Mouse (Mus musculus) liver, postnatal 0 days (tissue): ENCODE data around the gene Nfe2l2. TPM values are rescaled to one million over a fixed set of nuclear protein-coding genes. Genes with fewer than 3 reads are reported as not detected.
A peak's percentile ranks its signal among the peaks of the same experiment; 100 is the strongest.
"Not testable (repeated sequence)": the region's sequence is repeated elsewhere in the genome, so short reads cannot be mapped to it uniquely, and the experiment has no call there.

Source experiments
- ATAC-seq: fragments of 200-750 bp; cut with Nextera tagmentation; 2 replicates; pipeline ENCODE4 v1.8.0; 2017; ENCODE audit warnings: mild to moderate bottlenecking, moderate library complexity
- DNase-seq: peaks from one replicate; pipeline ENCODE4 v3.0.0-alpha.2; 2016
- H3K27ac ChIP-seq: fragments of 300-500 bp; sonication (generic); 2 replicates; pipeline ENCODE4 v1.5.1; 2014; ENCODE audit warnings: antibody characterized with exemption, moderate library complexity, mild to moderate bottlenecking, low read depth
- H3K27me3 ChIP-seq: fragments of 300-500 bp; sonication (generic); 2 replicates; pipeline ENCODE4 v1.6.1; 2014; ENCODE audit warnings: low read length, control low read depth, mixed read lengths; ENCODE audit not compliant: insufficient read depth
- H3K36me3 ChIP-seq: fragments of 300-500 bp; sonication (generic); replicated peaks from 2 replicates; pipeline ENCODE4 v1.6.1; 2014; ENCODE audit warnings: mild to moderate bottlenecking, control low read depth, low read length, moderate library complexity, mixed read lengths; ENCODE audit not compliant: insufficient read depth
- H3K4me1 ChIP-seq: fragments of 300-500 bp; sonication (generic); 2 replicates; pipeline ENCODE4 v1.6.1; 2014; ENCODE audit warnings: antibody characterized with exemption, mild to moderate bottlenecking, control low read depth; ENCODE audit not compliant: insufficient read depth
- H3K4me2 ChIP-seq: fragments of 300-500 bp; sonication (generic); 2 replicates; pipeline ENCODE4 v1.6.1; 2014; ENCODE audit warnings: low read depth, mild to moderate bottlenecking, low read length, moderate library complexity, mixed read lengths
- H3K4me3 ChIP-seq: fragments of 300-500 bp; sonication (generic); 2 replicates; pipeline ENCODE4 v1.5.1; 2014; ENCODE audit warnings: low read depth, low read length
- H3K9ac ChIP-seq: fragments of 300-500 bp; sonication (generic); replicated peaks from 2 replicates; pipeline ENCODE4 v1.6.1; 2014; ENCODE audit warnings: mild to moderate bottlenecking, moderate library complexity
- H3K9me3 ChIP-seq: fragments of 300-500 bp; sonication (generic); 2 replicates; pipeline ENCODE4 v1.6.1; 2016; ENCODE audit warnings: mild to moderate bottlenecking, control low read depth, low read length, mixed read lengths
- CTCF ChIP-seq: sonication (generic); IDR thresholded peaks from 2 replicates; pipeline ENCODE4 v1.5.1; 2016; ENCODE audit warnings: antibody characterized with exemption, low read depth
- EP300 ChIP-seq: IDR thresholded peaks from 2 replicates; pipeline ENCODE4 v1.6.1; 2016; ENCODE audit warnings: antibody characterized with exemption, low read depth, mild to moderate bottlenecking
- WGBS: fragments of 180-500 bp; shearing (Covaris S2); extraction: QIAGEN DNeasy Blood & Tissue Kit; methylation state at CpG from one replicate; pipeline ENCODE4 v1.1.7; 2014; ENCODE audit not compliant: insufficient replicate concordance; 5-methylcytosine and 5-hydroxymethylcytosine counted together
- polyA plus RNA-seq: library from polyadenylated mRNA; unstranded; fragments of >200 nt; fragmentation: Nextera tagmentation; extraction: Ambion mirVana; gene quantifications from 2 replicates; pipeline ENCODE4 v1.2.1, GENCODE M21; 2015

Nfe2l2 gene
- polyA plus RNA-seq, 1 experiment from 2014 or later, result 58.7 TPM

DNA sequence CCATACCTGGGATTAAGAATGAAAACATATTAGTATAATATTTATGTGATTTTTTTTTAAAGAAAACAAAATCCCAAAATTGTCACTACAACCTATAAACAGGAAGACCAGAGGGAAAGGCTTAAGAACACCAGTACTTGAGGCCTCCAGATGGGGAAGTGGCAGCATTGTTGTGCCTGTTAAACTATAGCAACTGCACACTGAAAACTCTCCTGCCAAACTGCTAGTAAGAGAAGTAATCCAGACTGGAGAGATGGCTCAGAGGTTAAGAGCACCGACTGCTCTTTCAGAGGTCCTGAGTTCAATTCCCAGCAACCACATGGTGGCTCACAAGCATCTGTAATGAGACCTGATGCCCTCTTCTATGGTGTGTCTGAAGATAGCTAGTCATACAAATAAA lies 54.0 kb downstream of the Nfe2l2 start:
- TF ChIP-seq EP300, result no peak
- no peak for TF ChIP-seq CTCF
- WGBS, result 70% methylated on average over 1 of the region's 1 CpGs
- Histone ChIP-seq H3K4me3 (no peak overlapping the region), H3K4me1 (no peaks in the 10 kb centered on the region), H3K4me2 (no peak overlapping the region), H3K27ac (no peak overlapping the region), H3K9me3 (no peaks in the 10 kb centered on the region), H3K9ac (no peak overlapping the region), H3K36me3 (no peaks in the 10 kb centered on the region), H3K27me3 (no peaks in the 10 kb centered on the region)
- DNase-seq (no peak), ATAC-seq (no peak)

DNA sequence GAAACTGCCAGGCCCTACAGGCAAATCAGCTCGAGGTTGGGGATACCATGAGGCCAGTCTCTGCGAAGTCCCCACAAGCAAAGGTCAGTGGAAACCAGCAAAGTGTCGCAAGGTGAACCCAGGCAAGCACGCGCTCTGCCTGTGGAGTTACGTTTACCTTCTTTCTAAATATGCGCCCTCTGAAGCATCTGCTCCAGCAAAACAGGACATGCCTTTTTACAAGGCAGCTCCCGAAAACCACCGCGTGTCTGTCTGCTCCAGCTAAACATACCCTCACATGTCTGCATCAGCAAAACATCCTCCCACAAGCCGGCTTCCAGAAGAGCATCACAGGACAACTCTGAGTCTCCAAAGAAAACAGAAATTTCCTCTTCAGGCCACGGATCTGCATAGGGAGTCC lies 59.2 kb downstream of the Nfe2l2 start:
- TF ChIP-seq EP300 (no peak), CTCF (no peak)
- DNase-seq (no peak), ATAC-seq (no peak)
- Histone ChIP-seq H3K4me2 (no peak overlapping the region), H3K36me3 (no peaks in the 10 kb centered on the region), H3K4me3 (no peak overlapping the region), H3K27me3 (no peaks in the 10 kb centered on the region), H3K4me1 (peaks cover 6% of the 10 kb centered on the region; the same call in 1 of the 2 replicates), H3K9me3 (no peaks in the 10 kb centered on the region), H3K9ac (no peak overlapping the region), H3K27ac (no peak overlapping the region)
- 86% methylated on average over 12 of the region's 12 CpGs for WGBS

DNA sequence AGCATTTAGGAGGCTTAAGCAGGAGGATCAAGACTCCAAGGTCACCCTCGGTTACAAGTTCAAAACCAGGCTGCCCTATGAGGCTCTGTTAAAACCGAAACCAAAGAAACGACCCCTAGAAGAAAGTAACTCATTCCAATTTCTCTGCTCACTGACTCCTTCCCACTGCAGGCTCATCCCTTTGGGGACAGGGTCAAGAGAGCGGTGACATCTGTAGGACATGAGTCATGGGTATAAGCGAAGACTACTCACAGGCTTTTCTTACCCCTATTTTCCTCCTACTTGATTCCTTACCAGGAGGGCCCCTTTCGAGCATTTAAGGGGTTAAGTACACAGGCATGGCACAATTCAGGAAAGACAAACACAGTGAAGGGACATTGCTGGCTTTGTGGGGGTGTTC lies 60.5 kb downstream of the Nfe2l2 start:
- H3K27ac ChIP-seq, result peak overlapping the region; percentile 81
- ATAC-seq (no peak), DNase-seq (no peak)

DNA sequence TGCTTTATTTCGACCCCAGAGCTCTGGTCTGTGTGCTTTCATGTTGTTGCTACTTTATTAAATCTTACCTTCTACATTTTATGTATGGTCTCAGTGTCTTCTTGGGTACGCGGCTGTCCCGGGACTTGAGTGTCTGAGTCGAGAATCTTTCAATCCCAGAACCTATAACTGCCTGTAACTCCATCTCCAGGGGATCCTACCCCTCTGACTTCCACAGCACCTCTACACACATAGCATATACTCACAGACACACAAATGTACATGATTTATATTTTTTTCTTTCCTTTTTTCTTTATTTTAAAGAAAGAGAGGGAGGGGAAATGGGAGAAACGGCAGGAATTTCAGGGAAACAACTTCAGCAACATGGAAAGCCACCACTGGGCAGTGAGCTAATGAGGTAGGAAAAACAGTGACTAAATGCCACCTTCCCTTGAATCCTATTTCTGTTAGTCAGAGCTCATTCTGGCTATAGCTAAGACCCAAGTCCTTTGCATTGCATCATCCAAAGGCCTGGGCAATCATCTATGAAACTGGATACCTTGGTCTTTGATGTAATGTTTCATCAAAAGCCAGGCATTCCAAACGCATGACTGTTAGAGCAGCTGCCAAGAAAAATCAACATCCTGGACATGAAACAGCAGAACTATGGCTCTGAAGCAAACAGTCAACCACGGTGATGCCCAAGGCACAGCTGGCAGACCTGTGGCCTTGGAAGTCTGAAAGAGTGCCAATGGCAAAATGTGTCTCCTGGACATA lies 61.5 kb downstream of the Nfe2l2 start:
- Histone ChIP-seq H3K27me3 (no peaks in the 10 kb centered on the region), H3K4me1 (peaks cover 6% of the 10 kb centered on the region; the same call in 1 of the 2 replicates), H3K27ac (peak overlapping the region; percentile 81), H3K4me3 (no peak overlapping the region), H3K9me3 (no peaks in the 10 kb centered on the region), H3K4me2 (no peak overlapping the region), H3K9ac (no peak overlapping the region; the same call in 1 of the 2 replicates), H3K36me3 (no peaks in the 10 kb centered on the region)
- peak; percentile 41 for DNase-seq
- ATAC-seq, result peak; percentile 93
- TF ChIP-seq EP300 (peak; percentile 67; the same call in 1 of the 2 replicates), CTCF (no peak)
- 77% methylated on average over 8 of the region's 8 CpGs for WGBS

More for the DNA sequence above, 60.5 kb downstream of the Nfe2l2 start:
- H3K4me1 ChIP-seq, result peaks cover 6% of the 10 kb centered on the region; the same call in 1 of the 2 replicates
- H3K9me3 ChIP-seq, result no peaks in the 10 kb centered on the region
- H3K4me2 ChIP-seq, result no peak overlapping the region
- 74% methylated on average over 6 of the region's 6 CpGs for WGBS
- TF ChIP-seq EP300 (no peak), CTCF (no peak)
- no peaks in the 10 kb centered on the region for H3K36me3 ChIP-seq
- H3K27me3 ChIP-seq, result no peaks in the 10 kb centered on the region
- no peak overlapping the region for H3K4me3 ChIP-seq
- no peak overlapping the region for H3K9ac ChIP-seq

DNA sequence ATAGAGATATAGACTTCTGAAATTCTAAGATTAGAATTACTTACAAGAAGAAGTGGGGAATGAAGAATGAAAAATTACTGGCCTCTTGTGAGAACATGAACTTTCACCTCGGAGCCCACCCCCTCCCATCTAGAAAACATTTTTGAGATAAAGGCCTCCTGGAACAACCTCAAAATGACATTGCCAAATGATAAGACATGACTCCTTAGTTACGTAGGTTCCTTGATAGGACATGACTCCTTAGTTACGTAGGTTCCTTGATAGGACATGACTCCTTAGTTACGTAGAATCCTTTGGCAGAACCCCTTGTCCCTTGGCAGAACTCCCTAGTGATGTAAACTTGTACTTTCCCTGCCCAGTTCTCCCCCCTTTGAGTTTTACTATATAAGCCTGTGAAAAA lies 62.1 kb downstream of the Nfe2l2 start:
- not testable (repeated sequence) for H3K27me3 ChIP-seq, H3K9me3 ChIP-seq, H3K4me3 ChIP-seq, DNase-seq, H3K4me2 ChIP-seq, H3K27ac ChIP-seq, H3K4me1 ChIP-seq, ATAC-seq, H3K9ac ChIP-seq, H3K36me3 ChIP-seq
- 31% methylated on average over 4 of the region's 4 CpGs for WGBS

DNA sequence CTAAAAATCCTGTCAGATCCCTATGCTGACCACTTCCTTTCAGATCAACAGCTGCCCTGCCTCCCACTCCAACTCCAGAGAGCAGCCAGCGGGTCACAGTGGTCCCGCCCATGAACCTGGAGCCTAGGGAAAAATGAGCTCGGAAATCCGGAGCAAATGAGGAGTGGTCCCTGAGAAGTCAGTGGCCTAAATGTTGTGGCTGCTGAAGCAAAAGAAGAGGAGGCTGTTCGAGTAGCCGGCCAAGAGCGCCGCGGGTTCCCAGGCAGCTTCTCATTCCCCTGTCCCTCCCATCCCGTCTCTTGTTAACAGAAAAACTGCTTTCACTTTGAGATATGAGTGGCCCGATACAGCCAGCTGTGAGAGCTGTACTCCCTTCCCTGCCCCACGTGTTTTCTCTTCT lies 64.9 kb downstream of the Nfe2l2 start:
- 3% methylated on average over 11 of the region's 12 CpGs for WGBS
- peak overlapping the region; percentile 38; the same call in 1 of the 2 replicates for H3K4me2 ChIP-seq

DNA sequence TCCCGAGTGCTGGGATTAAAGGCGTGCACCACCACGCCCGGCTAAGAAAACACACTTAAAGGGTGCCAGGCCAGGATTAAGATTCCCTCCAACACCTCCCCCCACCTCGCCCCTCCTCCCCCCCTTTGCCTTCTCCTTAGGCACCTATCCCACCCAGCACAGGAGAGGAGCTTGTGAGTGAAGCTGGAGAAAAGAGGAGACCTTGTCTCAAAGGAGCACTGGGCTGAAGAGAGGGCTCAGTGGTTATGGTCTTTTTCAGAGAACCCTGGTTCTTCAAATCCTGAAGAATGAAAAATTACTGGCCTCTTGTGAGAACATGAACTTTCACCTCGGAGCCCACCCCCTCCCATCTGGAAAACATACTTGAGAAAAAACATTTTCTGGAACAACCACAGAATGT lies 66.6 kb downstream of the Nfe2l2 start:
- DNase-seq, result not testable (repeated sequence)
- peak overlapping the region; percentile 94 for H3K27ac ChIP-seq
- WGBS, result 78% methylated on average over 6 of the region's 6 CpGs

More for the DNA sequence above, 64.9 kb downstream of the Nfe2l2 start:
- Histone ChIP-seq H3K27ac (peak overlapping the region; percentile 81), H3K4me1 (peaks cover 17% of the 10 kb centered on the region), H3K4me3 (peak overlapping the region; percentile 22; the same call in 1 of the 2 replicates)
- not testable (repeated sequence) for H3K36me3 ChIP-seq, H3K9me3 ChIP-seq, ATAC-seq, DNase-seq, H3K9ac ChIP-seq, H3K27me3 ChIP-seq

More for the DNA sequence above, 66.6 kb downstream of the Nfe2l2 start:
- H3K4me3 ChIP-seq, H3K9ac ChIP-seq, H3K36me3 ChIP-seq, H3K9me3 ChIP-seq, H3K4me2 ChIP-seq, H3K27me3 ChIP-seq: not testable (repeated sequence)
- ATAC-seq, result peak; percentile 41; the same call in 1 of the 2 replicates
- peaks cover 23% of the 10 kb centered on the region for H3K4me1 ChIP-seq
